Mouse (Mus musculus): ENCODE measurements at regions not wholly inside any gene's neighbourhood (a gene's known extent, or its start where the extent isn't known, plus 50 kb on each side); places are given as distances from the start of the nearest gene placed in this dataset.

GRCm38 (mm10) chr2:114994691-114995347 is 340.1 kb upstream of the Dph6 start:
- no peak for DNase-seq

- no peak for DNase-seq
These were observed 359.2 kb upstream of the Dph6 start for GRCm38 (mm10) chr2:115013916-115014315.

DNA sequence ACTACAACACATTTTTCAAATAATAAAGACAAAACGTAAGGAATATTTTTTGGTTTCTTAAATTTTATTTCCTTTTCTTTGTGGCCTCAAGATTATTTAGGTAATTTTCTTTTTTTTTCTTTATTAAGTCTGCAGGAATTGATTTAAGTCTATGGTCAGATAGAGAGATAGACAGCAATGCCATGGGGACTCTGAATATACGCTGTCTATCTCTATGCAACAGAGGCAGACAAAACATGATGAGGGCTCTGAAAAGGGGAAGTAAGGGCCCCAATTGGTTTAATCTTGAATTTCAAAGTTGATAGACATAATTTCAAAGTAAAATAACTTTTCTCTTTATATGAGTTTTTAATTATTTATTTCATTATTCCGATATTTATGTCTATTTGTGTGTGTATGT is 372.0 kb upstream of the Dph6 start:
- DNase-seq, result no peak

DNA sequence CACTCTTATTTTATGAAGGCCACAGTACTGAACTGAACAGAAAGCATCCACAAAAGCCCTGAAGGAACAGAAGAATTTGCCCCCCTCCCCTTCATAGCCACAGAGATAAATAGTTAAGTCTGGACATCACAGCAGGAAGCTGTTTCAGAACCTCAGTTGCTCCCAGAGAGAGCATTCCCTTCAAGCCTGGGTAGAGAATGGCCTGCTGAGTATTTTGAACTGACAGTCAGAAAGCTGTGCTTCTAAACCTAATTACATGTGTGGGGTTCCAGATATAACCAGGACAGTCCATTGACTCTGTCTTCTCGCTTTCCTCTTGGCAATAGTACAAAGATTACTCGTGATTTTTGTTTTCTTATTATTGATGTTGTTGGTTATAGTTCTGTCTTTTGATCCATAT is 376.4 kb upstream of the Dph6 start:
- no peak for DNase-seq

- DNase-seq, result peak in 1 of 2 experiments; percentile 21
These were observed 381.4 kb upstream of the Dph6 start for GRCm38 (mm10) chr2:115036205-115036604.

DNA sequence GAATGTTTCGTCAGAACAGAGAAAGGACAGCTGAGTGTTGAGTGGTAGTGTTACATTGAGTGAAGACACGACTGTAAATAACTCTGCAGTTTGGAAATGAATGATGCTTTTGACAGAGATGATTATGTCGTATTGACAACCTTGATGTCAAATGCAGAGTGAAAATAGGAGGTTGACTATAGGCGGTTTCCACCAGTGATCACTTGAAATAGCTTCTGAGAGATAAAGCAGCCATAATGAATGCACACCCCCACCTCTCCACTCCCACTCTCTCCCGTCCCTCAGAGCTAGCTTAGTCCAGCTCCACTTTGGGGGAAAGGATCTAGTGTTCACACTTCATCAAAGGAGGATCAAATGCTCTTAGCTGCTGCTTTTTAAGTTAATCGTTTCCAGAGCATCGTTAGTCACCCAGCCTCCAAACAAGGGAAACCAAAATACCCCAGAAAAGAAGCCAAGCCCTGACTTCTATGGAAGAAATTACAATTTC is 387.6 kb upstream of the Dph6 start:
- DNase-seq, result no peak

DNA sequence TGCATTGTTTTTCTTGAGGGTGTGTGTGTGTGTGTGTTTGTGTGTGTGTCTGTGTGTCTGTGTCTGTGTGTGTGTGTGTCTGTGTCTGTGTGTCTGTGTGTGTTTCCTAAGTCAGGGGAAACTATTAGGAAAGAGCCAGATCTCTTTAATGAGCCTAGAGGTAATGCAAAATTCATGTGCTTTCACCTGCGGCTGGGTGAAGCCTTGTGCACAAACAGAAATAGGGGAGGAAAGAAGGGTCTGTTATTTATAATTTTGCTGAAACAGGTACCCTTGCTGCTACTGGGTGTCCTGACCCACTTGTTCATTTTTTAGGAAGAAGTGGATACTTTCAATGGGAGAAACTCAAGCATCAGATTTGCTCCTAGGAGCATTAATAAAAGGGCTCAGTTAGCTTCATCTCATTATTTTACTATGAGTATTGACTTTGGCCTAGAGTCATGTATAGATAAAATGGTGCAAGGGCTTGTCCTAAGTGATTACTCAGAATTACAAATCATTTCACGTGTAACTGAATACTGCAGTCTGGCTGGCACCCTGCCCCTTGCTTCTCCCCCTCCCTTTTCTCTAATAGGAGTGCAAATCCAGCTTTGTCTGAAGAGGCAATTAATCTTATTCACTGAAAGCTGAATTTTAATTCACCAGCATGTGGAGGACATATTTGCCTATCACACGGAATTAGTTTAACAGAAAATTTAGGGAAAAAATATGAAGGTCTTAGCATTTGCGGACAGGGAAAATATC is 401.7 kb upstream of the Dph6 start:
- DNase-seq, result no peak

- DNase-seq, result no peak
These were observed 402.4 kb upstream of the Dph6 start for GRCm38 (mm10) chr2:115057200-115057599.

DNA sequence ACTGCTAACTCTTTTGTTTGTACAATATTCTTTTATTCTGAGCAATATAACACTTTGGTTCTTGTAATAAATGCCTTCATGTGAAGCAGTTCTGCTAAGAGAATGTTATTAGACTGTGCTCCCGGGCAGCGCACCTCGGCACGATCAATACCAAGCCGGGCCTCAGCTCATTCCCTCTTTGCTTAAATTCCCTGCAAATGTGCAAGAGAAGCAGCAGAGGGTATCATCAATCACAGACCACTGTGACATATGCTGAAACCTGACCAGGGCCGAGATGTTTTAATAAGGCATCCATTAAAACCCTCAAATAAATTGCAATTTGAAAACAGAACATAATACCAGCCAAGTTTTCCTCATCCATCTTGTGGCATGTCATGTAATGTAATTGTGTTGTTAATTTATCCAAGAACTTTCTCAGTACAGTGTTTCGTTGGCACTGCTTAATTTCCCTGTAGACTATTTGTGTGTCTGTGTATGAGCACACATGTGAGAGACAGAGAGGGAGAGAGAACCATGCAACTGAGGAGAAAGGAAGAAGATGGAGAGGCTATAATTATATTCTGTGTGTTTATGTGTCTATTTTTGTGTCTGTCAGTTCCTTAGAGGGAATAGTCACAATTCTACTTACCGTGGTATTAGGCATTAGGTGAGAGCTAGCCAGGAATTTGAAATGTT is 412.9 kb upstream of the Dph6 start:
- DNase-seq, result no peak

GRCm38 (mm10) chr2:115069704-115070103 is 414.9 kb upstream of the Dph6 start:
- DNase-seq, result no peak

GRCm38 (mm10) chr2:115070123-115070522 is 415.4 kb upstream of the Dph6 start:
- no peak for DNase-seq

- no peak for DNase-seq
These were observed 415.9 kb upstream of the Dph6 start for GRCm38 (mm10) chr2:115070666-115071065.

DNA sequence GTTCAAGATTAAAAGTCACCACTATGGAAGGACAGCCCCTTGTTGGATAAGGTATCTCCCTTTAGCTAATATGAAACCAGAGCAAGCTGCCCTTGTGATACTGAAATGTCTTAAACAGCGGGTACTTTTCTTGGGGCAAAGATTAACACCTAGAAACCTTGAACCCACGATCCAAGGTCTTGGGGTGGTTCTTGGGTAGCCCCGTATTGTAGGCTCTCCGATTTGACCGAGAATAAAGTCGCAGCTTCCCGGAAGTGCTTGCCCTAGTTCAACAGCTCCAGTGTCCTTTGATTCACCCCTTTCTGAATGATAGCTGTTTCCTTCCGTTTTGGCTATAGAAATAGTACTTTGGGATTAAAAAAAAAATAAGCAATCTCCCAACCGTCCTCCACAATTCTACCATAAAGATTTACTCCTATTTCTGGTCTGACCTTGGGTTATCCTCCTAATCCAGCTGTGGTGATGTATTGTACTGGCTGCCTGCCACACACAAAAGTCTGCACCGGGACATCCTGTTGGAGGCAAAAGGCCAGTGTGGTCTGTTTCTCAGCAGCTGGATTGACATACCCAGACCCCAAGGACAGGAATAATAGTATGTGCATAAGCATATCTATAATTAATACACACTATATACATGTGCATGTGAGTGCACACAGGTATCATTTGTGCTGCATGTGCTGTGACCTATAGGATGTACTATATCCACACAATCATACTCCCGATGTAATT is 427.0 kb upstream of the Dph6 start:
- DNase-seq, result peak; percentile 7 to 30

- no peak for DNase-seq
These were observed 427.6 kb upstream of the Dph6 start for GRCm38 (mm10) chr2:115082292-115082809.

GRCm38 (mm10) chr2:115088421-115089120 is 433.8 kb upstream of the Dph6 start:
- DNase-seq, result no peak

DNA sequence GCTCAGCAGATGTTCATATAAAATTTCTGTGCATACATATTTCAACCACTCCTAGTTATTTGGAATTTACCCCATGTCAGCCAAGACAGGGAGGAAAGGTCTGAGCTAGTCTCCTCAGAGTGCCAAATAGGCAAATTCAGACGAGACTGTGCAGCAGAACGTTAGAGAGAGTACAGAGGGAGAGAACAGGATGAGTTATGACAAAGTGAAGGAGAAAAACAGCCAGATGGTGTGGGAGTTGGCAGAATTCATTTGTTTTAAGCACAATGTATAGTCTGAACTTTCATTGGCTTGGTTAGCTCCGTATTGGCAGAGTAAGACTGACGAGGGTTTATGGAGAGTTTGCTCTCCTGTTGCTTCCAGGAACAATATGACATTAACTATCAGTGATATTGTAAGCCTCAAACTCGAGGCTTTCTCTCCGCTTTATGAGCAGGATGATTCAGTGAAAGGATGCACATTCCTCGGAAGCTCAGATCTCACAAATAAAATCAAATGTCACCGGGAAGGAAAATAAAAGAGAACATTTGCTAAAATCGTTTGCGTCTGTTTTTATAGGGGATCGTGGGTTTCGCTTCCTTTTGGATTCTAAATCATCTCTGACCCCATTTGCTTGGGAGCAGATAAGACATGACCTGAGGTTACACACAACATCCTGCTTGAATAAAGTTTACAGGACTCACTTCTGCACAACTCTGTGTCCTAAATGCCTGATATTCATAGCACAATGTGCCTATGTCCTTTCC is 435.8 kb upstream of the Dph6 start:
- no peak for DNase-seq

DNA sequence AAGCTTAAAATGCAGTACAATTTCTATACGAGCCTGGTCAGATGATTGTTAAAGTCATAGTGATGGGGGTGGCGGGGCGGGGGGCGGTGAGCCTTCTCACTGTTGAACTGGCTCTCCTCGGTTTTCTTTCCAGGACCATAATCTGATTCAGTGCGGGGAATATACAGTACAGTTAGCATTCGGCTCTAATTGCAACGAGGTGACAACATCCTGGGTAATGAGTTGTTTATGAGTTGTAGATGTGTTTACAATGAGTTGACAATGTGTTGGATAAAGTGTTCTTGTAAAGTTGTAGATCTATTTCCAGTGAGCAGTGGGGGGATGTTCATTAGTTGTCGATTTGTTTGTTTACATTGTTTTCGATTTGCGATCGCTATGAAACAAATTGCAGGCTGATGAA is 440.6 kb upstream of the Dph6 start:
- no peak for DNase-seq

DNA sequence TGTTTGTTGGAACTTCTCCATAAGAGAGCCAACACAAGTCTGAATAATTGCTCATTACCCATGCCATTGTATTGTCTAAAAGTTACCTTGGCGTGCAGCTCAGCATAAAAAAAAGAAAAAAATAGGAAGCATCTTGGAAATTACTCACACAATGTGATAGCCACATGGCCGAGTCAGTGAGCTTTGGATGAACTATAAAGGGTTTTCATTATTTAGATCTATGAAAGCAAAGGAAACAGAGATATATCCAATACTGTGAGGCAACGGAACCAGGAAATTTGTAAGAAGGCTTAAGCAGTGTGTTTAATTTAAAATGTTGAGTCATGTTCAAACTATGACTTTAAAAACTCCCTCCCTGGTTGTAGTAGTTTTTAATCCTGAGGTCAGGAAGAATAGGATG is 446.7 kb upstream of the Dph6 start:
- DNase-seq, result no peak

GRCm38 (mm10) chr2:115119429-115120205 is 461.9 kb upstream of the BC052040 start:
- DNase-seq, result peak; percentile 57 to 65

DNA sequence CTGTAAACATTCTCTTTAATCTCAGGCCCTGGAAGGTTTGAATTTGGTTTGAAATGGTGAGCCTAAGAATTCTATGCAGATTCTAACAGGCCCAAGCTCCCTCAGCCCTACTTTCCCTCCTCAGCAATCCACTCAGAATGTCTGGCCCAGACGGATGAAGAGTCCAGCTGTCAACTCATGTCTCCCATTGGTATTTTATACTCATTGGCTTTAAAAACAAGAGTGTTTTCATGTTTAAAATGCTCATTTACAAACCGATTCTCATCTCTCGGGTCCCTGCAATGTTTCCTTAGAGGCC is 461.4 kb upstream of the BC052040 start:
- DNase-seq, result no peak
